Mouse (Mus musculus) heart, postnatal 0 days (tissue): ENCODE results near the gene Eif3g. TPM values are rescaled to one million over a fixed set of nuclear protein-coding genes. Genes with fewer than 3 reads are reported as not detected.

Experiments
- ATAC-seq: fragments of 200-750 bp; cut with Nextera tagmentation; 2 replicates; pipeline ENCODE4 v1.8.0; 2017; ENCODE audit warnings: low read depth, moderate number of reproducible peaks, moderate library complexity; ENCODE audit not compliant: insufficient read depth
- DNase-seq: peaks from one replicate; pipeline ENCODE4 v3.0.0-alpha.2; 2016; ENCODE audit warnings: low spot score
- H3K27ac ChIP-seq: fragments of 300-500 bp; sonication (generic); 2 replicates; pipeline ENCODE4 v1.5.1; 2014; ENCODE audit warnings: low read depth, mild to moderate bottlenecking
- H3K27me3 ChIP-seq: fragments of 300-500 bp; sonication (generic); 2 replicates; pipeline ENCODE4 v1.6.1; 2014; ENCODE audit warnings: low read length, mixed read lengths; ENCODE audit not compliant: control insufficient read depth, insufficient read depth
- H3K36me3 ChIP-seq: fragments of 300-500 bp; sonication (generic); replicated peaks from 2 replicates; pipeline ENCODE4 v1.6.1; 2014; ENCODE audit warnings: low read length, mixed read lengths; ENCODE audit not compliant: control insufficient read depth, insufficient read depth
- H3K4me1 ChIP-seq: fragments of 300-500 bp; sonication (generic); 2 replicates; pipeline ENCODE4 v1.6.1; 2014; ENCODE audit warnings: antibody characterized with exemption; ENCODE audit not compliant: control insufficient read depth, insufficient read depth
- H3K4me2 ChIP-seq: fragments of 300-500 bp; sonication (generic); 2 replicates; pipeline ENCODE4 v1.6.1; 2014; ENCODE audit warnings: low read depth, mild to moderate bottlenecking, low read length, moderate library complexity
- H3K4me3 ChIP-seq: fragments of 300-500 bp; sonication (generic); 2 replicates; pipeline ENCODE4 v1.5.1; 2014; ENCODE audit warnings: low read depth, low read length
- H3K9ac ChIP-seq: fragments of 300-500 bp; sonication (generic); replicated peaks from 2 replicates; pipeline ENCODE4 v1.6.1; 2014; ENCODE audit warnings: low read depth, low read length, mixed read lengths
- H3K9me3 ChIP-seq: fragments of 300-500 bp; sonication (generic); replicated peaks from 2 replicates; pipeline ENCODE4 v1.6.1; 2016; ENCODE audit warnings: low read length; ENCODE audit not compliant: control insufficient read depth
- CTCF ChIP-seq: IDR thresholded peaks from 2 replicates; pipeline ENCODE4 v1.5.1; 2016; ENCODE audit warnings: antibody characterized with exemption, control low read depth, low read depth
- EP300 ChIP-seq: IDR thresholded peaks from 2 replicates; pipeline ENCODE4 v1.6.1; 2016; ENCODE audit warnings: antibody characterized with exemption, low read depth
- WGBS: fragments of 180-500 bp; shearing (Covaris S2); extraction: QIAGEN DNeasy Blood & Tissue Kit; methylation state at CpG from one replicate; pipeline ENCODE4 v1.1.7; 2014; 5-methylcytosine and 5-hydroxymethylcytosine counted together
- polyA plus RNA-seq: library from polyadenylated mRNA; unstranded; fragments of >200 nt; fragmentation: Nextera tagmentation; extraction: Ambion mirVana; gene quantifications from 2 replicates; pipeline ENCODE4 v1.2.1, GENCODE M21; 2015
- total RNA-seq: library from RNA; depleted of rRNA; stranded (reverse); fragments of >200 nt; gene quantifications from 2 replicates; pipeline ENCODE4 v1.2.3, GENCODE M21; 2014; ENCODE audit warnings: low replicate concordance

Eif3g gene
- total and polyA plus RNA-seq, 2 experiments from 2014 or later: 74.5 to 172 TPM

DNA sequence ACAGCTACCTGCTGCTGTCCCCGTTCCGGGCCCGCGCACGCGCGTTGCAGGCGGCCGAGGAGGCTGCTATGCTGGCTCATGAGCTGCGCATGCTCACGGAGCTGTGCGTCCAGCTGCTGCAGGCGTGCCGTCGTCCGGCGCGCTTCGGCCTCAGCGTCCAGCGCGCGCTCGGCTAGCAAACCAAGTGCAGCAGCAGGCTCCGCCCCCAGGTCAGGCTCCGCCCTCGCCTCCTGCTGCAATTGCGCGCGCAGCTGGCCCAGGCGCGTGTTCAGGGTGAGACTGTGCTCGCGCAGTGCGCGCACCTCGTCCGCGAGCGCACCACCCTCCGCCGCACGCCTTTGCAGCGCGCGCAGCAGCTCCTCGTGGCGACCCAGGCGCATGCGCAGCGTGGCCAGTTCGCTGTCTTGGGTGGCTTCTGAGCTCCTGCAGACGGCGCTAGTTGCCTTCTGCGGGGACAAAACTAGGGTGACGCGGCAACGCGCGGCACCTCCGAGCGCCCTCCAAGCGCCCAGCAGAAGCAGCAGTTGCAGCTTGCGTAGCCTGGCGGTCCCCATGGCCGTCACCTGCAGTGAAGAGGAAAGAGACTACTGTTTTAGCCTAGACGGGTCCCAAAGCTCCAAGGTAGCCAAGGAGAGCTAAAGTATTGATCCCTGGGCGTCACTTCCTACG, 20.2 kb downstream of the Eif3g start:
- peak overlapping the region; percentile 38 for H3K4me3 ChIP-seq
- TF ChIP-seq CTCF (peak; percentile 82), EP300 (no peak)
- no peaks in the 10 kb centered on the region for H3K4me1 ChIP-seq
- WGBS: under 1% methylated on average over 69 of the region's 69 CpGs
- H3K9ac ChIP-seq: peak overlapping the region; percentile 52
- H3K4me2 ChIP-seq: peak overlapping the region; percentile 65
- no peaks in the 10 kb centered on the region for H3K36me3 ChIP-seq
- peak overlapping the region; percentile 89 for H3K27ac ChIP-seq
- ATAC-seq: peak; percentile 93
- no peaks in the 10 kb centered on the region for H3K9me3 ChIP-seq
- peak; percentile 98 for DNase-seq
- no peaks in the 10 kb centered on the region for H3K27me3 ChIP-seq

DNA sequence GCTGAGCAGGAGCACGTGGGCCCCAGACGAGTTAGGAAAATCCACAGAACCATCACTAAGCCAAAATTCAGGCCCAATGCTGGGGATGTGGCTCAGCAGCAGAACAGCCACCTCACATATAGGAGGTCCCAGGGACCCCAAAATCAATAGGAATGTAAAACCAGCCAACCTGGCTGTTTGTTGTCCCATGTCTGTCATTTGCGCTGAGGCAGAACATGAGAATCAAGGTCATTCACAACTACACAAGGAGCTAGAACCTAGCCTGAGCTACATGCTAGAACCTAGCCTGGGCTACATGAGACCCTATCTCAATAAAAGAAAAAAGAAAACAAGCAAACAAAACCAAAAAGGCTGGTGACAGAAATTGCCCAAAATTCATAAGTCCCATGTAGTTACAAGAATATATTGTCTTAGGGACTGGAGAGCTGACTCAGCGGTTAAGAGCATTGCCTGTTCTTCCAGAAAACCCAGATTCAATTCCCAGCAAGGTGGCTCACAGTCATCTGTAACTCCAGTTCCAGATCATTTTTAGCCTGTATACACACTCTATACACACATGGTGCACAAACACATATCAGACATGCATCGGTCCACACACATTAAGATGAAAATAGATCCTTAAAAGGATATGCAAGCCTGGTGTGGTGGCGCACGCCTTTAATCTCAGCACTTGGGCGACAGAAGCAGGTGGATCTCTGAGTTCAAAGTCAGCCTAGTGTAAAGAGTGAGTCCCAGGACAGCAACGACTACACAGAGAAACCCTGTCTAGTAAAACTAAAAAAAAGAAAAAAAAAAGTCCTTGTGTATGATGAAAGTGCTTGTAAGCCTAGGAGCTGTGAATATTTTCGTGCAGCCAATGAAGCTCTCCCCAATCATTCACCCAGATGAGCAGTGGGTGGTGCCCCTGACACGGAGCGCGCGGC, 21.0 kb downstream of the Eif3g start:
- peak; percentile 0; the same call in 1 of the 2 replicates for ATAC-seq
- Histone ChIP-seq H3K9ac (no peak overlapping the region), H3K4me1 (no peaks in the 10 kb centered on the region), H3K4me3 (peak overlapping the region; percentile 38), H3K9me3 (no peaks in the 10 kb centered on the region), H3K27ac (peak overlapping the region; percentile 49), H3K27me3 (no peaks in the 10 kb centered on the region), H3K36me3 (no peaks in the 10 kb centered on the region), H3K4me2 (peak overlapping the region; percentile 65)
- 35% methylated on average over 14 of the region's 14 CpGs for WGBS
- no peak for DNase-seq
- no peak for TF ChIP-seq CTCF
- no peak for TF ChIP-seq EP300

DNA sequence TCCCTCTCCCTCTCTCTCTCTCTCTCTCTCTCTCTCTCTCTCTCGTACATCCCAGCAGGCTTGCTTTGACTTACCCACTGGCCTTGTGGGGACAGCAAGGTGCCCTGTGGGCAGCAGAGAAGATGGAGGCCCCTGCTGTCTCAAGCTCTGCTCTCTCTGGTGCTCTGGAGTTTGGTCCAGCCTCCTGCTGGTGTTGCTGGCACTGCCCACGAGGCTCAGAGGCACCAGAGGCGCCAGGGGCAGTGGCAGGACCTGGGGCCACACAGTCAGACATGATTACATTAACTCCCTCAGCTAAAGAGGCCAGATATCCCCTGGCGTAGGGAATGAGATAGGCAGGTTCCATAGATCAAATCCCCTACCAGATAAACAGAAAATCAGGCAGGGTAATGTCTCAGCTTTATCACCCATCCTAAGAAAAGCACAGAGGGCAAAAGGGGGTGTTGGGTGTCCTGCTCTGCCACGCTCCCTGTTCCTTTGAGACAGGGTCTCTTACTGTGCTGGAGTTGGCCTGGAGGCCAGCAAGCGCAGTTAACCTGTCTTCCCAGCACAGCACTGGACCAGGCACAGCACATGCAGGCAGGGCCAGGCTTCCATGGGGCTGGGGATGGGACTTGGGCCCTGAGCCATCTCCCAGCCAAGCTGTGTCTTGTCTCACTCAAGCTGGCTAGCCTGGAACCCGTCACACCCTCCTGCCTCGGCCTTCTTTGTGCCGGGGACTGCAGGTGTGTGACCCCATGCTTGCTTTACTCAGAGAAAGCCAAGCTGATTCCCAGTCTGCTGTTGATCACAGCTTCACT, 21.9 kb downstream of the Eif3g start:
- Histone ChIP-seq H3K27me3 (no peaks in the 10 kb centered on the region), H3K4me1 (no peaks in the 10 kb centered on the region), H3K36me3 (no peaks in the 10 kb centered on the region), H3K27ac (no peak overlapping the region), H3K4me2 (no peak overlapping the region), H3K9me3 (no peaks in the 10 kb centered on the region), H3K4me3 (no peak overlapping the region), H3K9ac (no peak overlapping the region)
- ATAC-seq (no peak), DNase-seq (no peak)
- WGBS: 70% methylated on average over 9 of the region's 9 CpGs
- TF ChIP-seq EP300 (no peak), CTCF (no peak)

DNA sequence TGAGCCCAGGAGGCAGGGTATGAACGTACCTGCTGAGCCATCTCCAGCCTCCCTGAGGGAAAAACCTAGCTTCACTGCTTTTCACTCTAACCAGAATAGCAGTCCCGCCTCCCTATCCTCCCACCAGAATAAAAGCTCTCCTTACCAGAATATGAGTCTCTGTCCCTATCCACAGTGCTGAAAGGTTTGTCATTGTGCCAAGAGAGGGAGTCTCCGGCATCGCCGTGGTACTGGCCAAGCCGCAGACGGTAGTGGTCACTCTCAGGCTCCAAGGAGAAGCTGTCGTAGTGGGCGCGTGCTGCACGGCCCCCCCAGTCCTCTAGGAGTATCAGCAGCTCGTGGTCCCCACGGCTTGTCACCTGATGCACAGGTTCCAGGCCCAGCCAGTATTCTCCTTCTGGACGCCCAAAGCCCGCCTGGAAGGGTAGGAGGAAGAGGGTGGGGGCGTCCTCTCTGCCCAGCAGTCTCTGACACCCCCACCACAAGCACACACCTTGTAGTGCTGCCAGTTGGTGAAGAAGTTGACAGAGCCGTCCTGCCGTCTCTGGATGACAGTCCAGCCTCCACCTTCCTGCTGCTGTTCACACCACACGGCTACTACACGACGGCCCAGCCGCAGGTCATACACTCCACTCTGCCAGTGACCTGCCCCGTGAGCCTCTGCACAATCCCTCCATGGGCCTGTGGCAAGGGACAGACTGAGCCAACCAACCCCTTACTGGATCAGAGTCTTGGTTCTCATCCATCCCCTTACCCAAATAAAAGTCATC, 23.2 kb downstream of the Eif3g start:
- H3K36me3 ChIP-seq: no peaks in the 10 kb centered on the region
- TF ChIP-seq EP300: no peak
- no peak for TF ChIP-seq CTCF
- 59% methylated on average over 23 of the region's 23 CpGs for WGBS
- H3K27ac ChIP-seq: no peak overlapping the region
- H3K27me3 ChIP-seq: no peaks in the 10 kb centered on the region
- H3K4me3 ChIP-seq: no peak overlapping the region
- H3K4me1 ChIP-seq: no peaks in the 10 kb centered on the region
- no peak for ATAC-seq
- H3K9ac ChIP-seq: no peak overlapping the region
- no peak overlapping the region for H3K4me2 ChIP-seq
- no peaks in the 10 kb centered on the region for H3K9me3 ChIP-seq
- peak; percentile 21 for DNase-seq

DNA sequence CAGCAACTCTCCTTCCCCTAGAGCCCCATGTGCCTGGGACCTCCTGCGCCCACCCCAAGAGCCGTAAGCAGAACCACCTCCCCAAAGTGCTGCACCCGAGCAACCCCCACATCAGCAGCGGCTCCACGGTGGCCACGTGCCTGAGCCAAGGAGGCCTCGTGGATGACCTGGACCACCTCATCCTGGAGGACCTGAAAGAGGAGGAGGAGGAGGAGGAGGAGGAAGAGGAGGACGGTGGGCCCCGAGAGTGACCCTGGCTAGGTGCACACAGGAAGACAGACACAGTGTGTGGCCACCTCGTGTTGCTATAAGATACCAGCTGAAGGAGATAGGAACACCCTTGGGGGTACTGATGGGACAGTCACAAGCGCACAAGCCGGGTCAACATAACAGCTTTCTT, 24.9 kb downstream of the Eif3g start:
- ATAC-seq: no peak
- Histone ChIP-seq H3K27me3 (0 out of 2 replicates have a peak, but pooled peaks cover 7% of the 10 kb centered on the region), H3K4me3 (no peak overlapping the region)

More for the DNA sequence above, 24.9 kb downstream of the Eif3g start:
- Histone ChIP-seq H3K4me1 (peaks cover 4% of the 10 kb centered on the region; the same call in 1 of the 2 replicates), H3K36me3 (no peaks in the 10 kb centered on the region), H3K27ac (no peak overlapping the region), H3K9me3 (no peaks in the 10 kb centered on the region), H3K9ac (no peak overlapping the region), H3K4me2 (no peak overlapping the region)
- WGBS: 81% methylated on average over 12 of the region's 12 CpGs
- TF ChIP-seq CTCF (no peak), EP300 (no peak)
- DNase-seq: no peak
